Mouse (Mus musculus): ENCODE measurements around the gene Tspan14.

DNA sequence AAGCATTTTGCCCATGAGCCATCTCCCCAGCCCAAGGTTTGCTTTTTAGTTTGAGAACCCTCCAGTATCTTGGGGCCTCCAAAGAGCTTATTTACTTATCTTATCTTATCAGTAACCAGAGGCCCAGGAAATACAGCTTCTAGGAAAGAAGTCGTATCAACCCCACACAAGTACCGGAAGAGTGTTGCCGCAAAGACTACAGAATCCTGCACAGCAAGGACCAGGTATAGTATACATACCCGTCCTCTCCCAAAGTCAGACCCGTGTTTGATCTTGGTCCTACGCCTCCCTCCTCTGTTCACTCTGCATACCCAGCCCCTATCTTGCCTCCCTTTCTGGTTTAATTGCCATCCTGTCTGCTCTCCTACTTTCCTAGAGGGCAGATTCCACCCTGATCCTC, 25.9 kb upstream of the Tspan14 start:
- TF ChIP-seq POLR2A (IDR thresholded peaks at IDR 0.05; ENCODE audit: control insufficient read depth, extremely low read depth, insufficient read depth, low read length, poor library complexity) (no peak), CTCF (IDR thresholded peaks at IDR 0.05; ENCODE audit: borderline replicate concordance, control insufficient read depth, extremely low read depth, insufficient read depth, low read length, poor library complexity) (no peak)
